Mouse (Mus musculus) midbrain, embryonic 10.5 days (tissue): ENCODE data around the gene Dlx6. TPM values are rescaled to one million over a fixed set of nuclear protein-coding genes. Genes with fewer than 3 reads are reported as not detected.

Experiments used
- DNase-seq: peaks from one replicate; pipeline ENCODE4 v3.0.0-alpha.2; 2017; ENCODE audit warnings: low spot score
- H3K27ac ChIP-seq: fragments of 300-500 bp; sonication (generic); replicated peaks from 2 replicates; pipeline ENCODE4 v1.5.1; 2016; ENCODE audit warnings: mild to moderate bottlenecking
- H3K27me3 ChIP-seq: fragments of 300-500 bp; sonication (generic); 2 replicates; pipeline ENCODE4 v1.6.1; 2016; ENCODE audit warnings: low read depth, mild to moderate bottlenecking; ENCODE audit not compliant: poor library complexity, severe bottlenecking
- H3K36me3 ChIP-seq: fragments of 300-500 bp; sonication (generic); 2 replicates; pipeline ENCODE4 v1.6.1; 2016; ENCODE audit warnings: mild to moderate bottlenecking, moderate library complexity
- H3K4me1 ChIP-seq: fragments of 300-500 bp; sonication (generic); 2 replicates; pipeline ENCODE4 v1.6.1; 2016
- H3K4me3 ChIP-seq: fragments of 300-500 bp; sonication (generic); 2 replicates; pipeline ENCODE4 v1.5.1; 2016; ENCODE audit warnings: mild to moderate bottlenecking, moderate library complexity
- H3K9me3 ChIP-seq: fragments of 300-500 bp; sonication (generic); replicated peaks from 2 replicates; pipeline ENCODE4 v1.6.1; 2016; ENCODE audit warnings: mild to moderate bottlenecking
- WGBS: fragments of 180-500 bp; shearing (Covaris S2); methylation state at CpG from one replicate; pipeline ENCODE4 v1.1.7; 2016; 5-methylcytosine and 5-hydroxymethylcytosine counted together
- polyA plus RNA-seq: library from polyadenylated mRNA; unstranded; fragments of >200 nt; fragmentation: Nextera tagmentation; extraction: Ambion mirVana; gene quantifications from 2 replicates; pipeline ENCODE4 v1.2.1, GENCODE M21; 2016

Gene Dlx6
- polyA plus RNA-seq, 1 experiment from 2014 or later, result 0.48 TPM

- 22% methylated on average over 3 of the region's 3 CpGs for WGBS
These were observed 10.2 kb upstream of the Dlx6 start for GRCm38 (mm10) chr6:6852944-6853343.

GRCm38 (mm10) chr6:6854176-6854575 is 9.0 kb upstream of the Dlx6 start:
- H3K4me1 ChIP-seq, result peaks cover 6% of the 10 kb centered on the region; the same call in 1 of the 2 replicates
- peaks cover 100% of the 10 kb centered on the region for H3K27me3 ChIP-seq
- peak; percentile 21 for DNase-seq
- no peak overlapping the region for H3K4me3 ChIP-seq
- H3K36me3 ChIP-seq, result no peaks in the 10 kb centered on the region
- WGBS, result under 1% methylated on average over 9 of the region's 9 CpGs
- no peaks in the 10 kb centered on the region for H3K9me3 ChIP-seq
- H3K27ac ChIP-seq, result no peak overlapping the region

More at GRCm38 (mm10) chr6:6852944-6853343, 10.2 kb upstream of the Dlx6 start:
- DNase-seq, result peak; percentile 14
- Histone ChIP-seq H3K4me3 (no peak overlapping the region), H3K27ac (no peak overlapping the region), H3K4me1 (peaks cover 6% of the 10 kb centered on the region; the same call in 1 of the 2 replicates), H3K27me3 (peaks cover 100% of the 10 kb centered on the region), H3K36me3 (no peaks in the 10 kb centered on the region), H3K9me3 (no peaks in the 10 kb centered on the region)

GRCm38 (mm10) chr6:6854902-6855745 is 8.0 kb upstream of the Dlx6 start:
- Histone ChIP-seq H3K27me3 (peaks cover 100% of the 10 kb centered on the region), H3K27ac (no peak overlapping the region), H3K4me1 (peaks cover 14% of the 10 kb centered on the region), H3K4me3 (no peak overlapping the region), H3K9me3 (no peaks in the 10 kb centered on the region), H3K36me3 (no peaks in the 10 kb centered on the region)
- under 1% methylated on average over 25 of the region's 25 CpGs for WGBS
- DNase-seq, result peak; percentile 24

GRCm38 (mm10) chr6:6855746-6856185 is 7.4 kb upstream of the Dlx6 start:
- H3K9me3 ChIP-seq, result no peaks in the 10 kb centered on the region
- 0% methylated on average over 10 of the region's 10 CpGs for WGBS
- no peak overlapping the region for H3K27ac ChIP-seq
- peaks cover 100% of the 10 kb centered on the region for H3K27me3 ChIP-seq
- H3K36me3 ChIP-seq, result no peaks in the 10 kb centered on the region
- peak; percentile 31 for DNase-seq
- peaks cover 17% of the 10 kb centered on the region for H3K4me1 ChIP-seq
- H3K4me3 ChIP-seq, result no peak overlapping the region

- no peak overlapping the region for H3K4me3 ChIP-seq
- H3K27me3 ChIP-seq, result peaks cover 100% of the 10 kb centered on the region
- under 1% methylated on average over 20 of the region's 20 CpGs for WGBS
These were observed 6.8 kb upstream of the Dlx6 start for GRCm38 (mm10) chr6:6856316-6856715.

GRCm38 (mm10) chr6:6856881-6857280 is 6.3 kb upstream of the Dlx6 start:
- H3K27ac ChIP-seq, result no peak overlapping the region
- H3K4me1 ChIP-seq, result peaks cover 24% of the 10 kb centered on the region
- no peaks in the 10 kb centered on the region for H3K9me3 ChIP-seq
- DNase-seq, result no peak
- WGBS, result 1% methylated on average over 4 of the region's 4 CpGs
- H3K4me3 ChIP-seq, result no peak overlapping the region
- H3K27me3 ChIP-seq, result peaks cover 100% of the 10 kb centered on the region
- H3K36me3 ChIP-seq, result no peaks in the 10 kb centered on the region

More at GRCm38 (mm10) chr6:6856316-6856715, 6.8 kb upstream of the Dlx6 start:
- peaks cover 22% of the 10 kb centered on the region for H3K4me1 ChIP-seq
- peak; percentile 44 for DNase-seq
- H3K27ac ChIP-seq, result no peak overlapping the region
- H3K36me3 ChIP-seq, result no peaks in the 10 kb centered on the region
- no peaks in the 10 kb centered on the region for H3K9me3 ChIP-seq

- H3K4me1 ChIP-seq, result peaks cover 30% of the 10 kb centered on the region
- WGBS, result 5% methylated on average over 2 of the region's 2 CpGs
- peak; percentile 19 for DNase-seq
- H3K4me3 ChIP-seq, result no peak overlapping the region
- no peaks in the 10 kb centered on the region for H3K36me3 ChIP-seq
- H3K27me3 ChIP-seq, result peaks cover 100% of the 10 kb centered on the region
- no peaks in the 10 kb centered on the region for H3K9me3 ChIP-seq
- no peak overlapping the region for H3K27ac ChIP-seq
These were observed 5.4 kb upstream of the Dlx6 start for GRCm38 (mm10) chr6:6857766-6858165.

- Histone ChIP-seq H3K36me3 (no peaks in the 10 kb centered on the region), H3K27ac (no peak overlapping the region), H3K27me3 (peaks cover 100% of the 10 kb centered on the region), H3K4me3 (no peak overlapping the region), H3K9me3 (no peaks in the 10 kb centered on the region), H3K4me1 (peaks cover 37% of the 10 kb centered on the region)
- WGBS, result 0% methylated on average over 1 of the region's 1 CpGs
- DNase-seq, result peak; percentile 15
These were observed 4.6 kb upstream of the Dlx6 start for GRCm38 (mm10) chr6:6858571-6858970.

- Histone ChIP-seq H3K9me3 (no peaks in the 10 kb centered on the region), H3K36me3 (no peaks in the 10 kb centered on the region), H3K4me3 (peak overlapping the region; percentile 24; the same call in 1 of the 2 replicates), H3K27me3 (peaks cover 100% of the 10 kb centered on the region), H3K4me1 (peaks cover 44% of the 10 kb centered on the region), H3K27ac (no peak overlapping the region)
- peak; percentile 27 for DNase-seq
- under 1% methylated on average over 19 of the region's 19 CpGs for WGBS
These were observed 3.8 kb upstream of the Dlx6 start for GRCm38 (mm10) chr6:6859111-6859949.

GRCm38 (mm10) chr6:6859950-6860410 is 3.2 kb upstream of the Dlx6 start:
- Histone ChIP-seq H3K9me3 (no peaks in the 10 kb centered on the region), H3K4me1 (peaks cover 48% of the 10 kb centered on the region), H3K27ac (no peak overlapping the region), H3K27me3 (peaks cover 100% of the 10 kb centered on the region), H3K4me3 (peak overlapping the region; percentile 24; the same call in 1 of the 2 replicates), H3K36me3 (no peaks in the 10 kb centered on the region)
- WGBS, result under 1% methylated on average over 21 of the region's 21 CpGs
- DNase-seq, result no peak

- peak overlapping the region; percentile 24; the same call in 1 of the 2 replicates for H3K4me3 ChIP-seq
- under 1% methylated on average over 33 of the region's 33 CpGs for WGBS
- DNase-seq, result peak; percentile 63
- H3K27me3 ChIP-seq, result peaks cover 100% of the 10 kb centered on the region
- no peaks in the 10 kb centered on the region for H3K9me3 ChIP-seq
- peaks cover 48% of the 10 kb centered on the region for H3K4me1 ChIP-seq
- no peak overlapping the region for H3K27ac ChIP-seq
- H3K36me3 ChIP-seq, result no peaks in the 10 kb centered on the region
These were observed 2.6 kb upstream of the Dlx6 start for GRCm38 (mm10) chr6:6860411-6861085.
